Mouse (Mus musculus) lung, postnatal 0 days (tissue): Measurements from ENCODE around the gene Chmp4b.
A peak's percentile ranks its signal among the peaks of the same experiment; 100 is the strongest.

Source experiments
- CTCF ChIP-seq: IDR thresholded peaks from 2 replicates; pipeline ENCODE4 v1.5.1; 2016; ENCODE audit warnings: antibody characterized with exemption, mild to moderate bottlenecking
- EP300 ChIP-seq: IDR thresholded peaks from 2 replicates; pipeline ENCODE4 v1.6.1; 2016; ENCODE audit warnings: antibody characterized with exemption, mild to moderate bottlenecking, control low read depth

DNA sequence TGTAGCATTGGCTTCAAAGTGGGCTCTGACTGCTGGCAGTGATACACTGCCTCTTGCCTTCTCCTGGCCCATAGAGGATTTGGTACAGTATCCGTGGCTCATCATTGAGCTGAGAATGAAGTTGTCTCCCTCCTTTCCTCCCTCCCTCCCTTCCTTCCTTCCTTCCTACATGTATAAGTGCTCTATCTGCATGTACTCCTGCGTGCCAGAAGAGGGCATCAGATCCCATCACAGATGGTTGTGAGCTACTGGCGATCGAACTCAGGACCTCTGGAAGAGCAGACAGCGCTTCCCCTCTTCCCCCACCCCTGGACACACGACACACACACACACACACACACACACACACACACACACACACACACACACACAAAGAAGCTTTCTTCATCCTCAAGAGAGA is 61.6 kb downstream of the Chmp4b start:
- no peak for TF ChIP-seq EP300
- peak; percentile 76 for TF ChIP-seq CTCF
